Mouse (Mus musculus) intestine, embryonic 16.5 days (tissue): ENCODE results near the gene Enpp6. TPM values are rescaled to one million over a fixed set of nuclear protein-coding genes. Genes with fewer than 3 reads are reported as not detected.

Experiments
- ATAC-seq: fragments of 200-750 bp; cut with Nextera tagmentation; 2 replicates; pipeline ENCODE4 v1.8.0; 2017; ENCODE audit warnings: moderate TSS enrichment, moderate library complexity
- H3K27ac ChIP-seq: fragments of 300-500 bp; sonication (generic); 2 replicates; pipeline ENCODE4 v1.5.1; 2014; ENCODE audit warnings: mild to moderate bottlenecking, low read length
- H3K27me3 ChIP-seq: fragments of 300-500 bp; sonication (generic); replicated peaks from 2 replicates; pipeline ENCODE4 v1.6.1; 2014; ENCODE audit warnings: low read length, control low read depth, mixed read lengths; ENCODE audit not compliant: control insufficient read depth, insufficient read depth
- H3K36me3 ChIP-seq: fragments of 300-500 bp; sonication (generic); 2 replicates; pipeline ENCODE4 v1.6.1; 2014; ENCODE audit warnings: low read length, control low read depth; ENCODE audit not compliant: control insufficient read depth, insufficient read depth
- H3K4me1 ChIP-seq: fragments of 300-500 bp; sonication (generic); 2 replicates; pipeline ENCODE4 v1.6.1; 2014; ENCODE audit warnings: low read length, control low read depth, mixed read lengths; ENCODE audit not compliant: control insufficient read depth, insufficient read depth
- H3K4me2 ChIP-seq: fragments of 300-500 bp; sonication (generic); 2 replicates; pipeline ENCODE4 v1.6.1; 2014; ENCODE audit warnings: low read depth, low read length, control low read depth
- H3K4me3 ChIP-seq: fragments of 300-500 bp; sonication (generic); 2 replicates; pipeline ENCODE4 v1.5.1; 2014; ENCODE audit warnings: mild to moderate bottlenecking, low read length
- H3K9ac ChIP-seq: fragments of 300-500 bp; sonication (generic); 2 replicates; pipeline ENCODE4 v1.6.1; 2014; ENCODE audit warnings: low read depth, low read length
- H3K9me3 ChIP-seq: fragments of 300-500 bp; sonication (generic); 2 replicates; pipeline ENCODE4 v1.6.1; 2016; ENCODE audit warnings: low read length, control low read depth; ENCODE audit not compliant: control insufficient read depth
- WGBS: fragments of 180-500 bp; shearing (Covaris S2); extraction: QIAGEN DNeasy Blood & Tissue Kit; methylation state at CpG from one replicate; pipeline ENCODE4 v1.1.7; 2014; 5-methylcytosine and 5-hydroxymethylcytosine counted together
- polyA plus RNA-seq: library from polyadenylated mRNA; unstranded; fragments of >200 nt; fragmentation: Nextera tagmentation; extraction: Ambion mirVana; gene quantifications from 2 replicates; pipeline ENCODE4 v1.2.1, GENCODE M21; 2015

Gene Enpp6
- polyA plus RNA-seq, 1 experiment from 2014 or later = 0.21 TPM

GRCm38 (mm10) chr8:46962630-46963427 lies 23.9 kb upstream of the Enpp6 start:
- WGBS = 55% methylated on average over 10 of the region's 10 CpGs
- no peaks in the 10 kb centered on the region; the same call in 1 of the 2 replicates for H3K27me3 ChIP-seq
- no peak for ATAC-seq

GRCm38 (mm10) chr8:46963619-46964145 lies 23.0 kb upstream of the Enpp6 start:
- no peak overlapping the region for H3K4me2 ChIP-seq
- H3K27me3 ChIP-seq = no peaks in the 10 kb centered on the region; the same call in 1 of the 2 replicates
- WGBS = 54% methylated on average over 8 of the region's 8 CpGs
- H3K4me1 ChIP-seq = no peaks in the 10 kb centered on the region
- no peaks in the 10 kb centered on the region for H3K36me3 ChIP-seq
- ATAC-seq = no peak
- no peak overlapping the region for H3K4me3 ChIP-seq
- no peak overlapping the region for H3K27ac ChIP-seq
- no peaks in the 10 kb centered on the region for H3K9me3 ChIP-seq
- no peak overlapping the region for H3K9ac ChIP-seq

More at GRCm38 (mm10) chr8:46962630-46963427, 23.9 kb upstream of the Enpp6 start:
- no peaks in the 10 kb centered on the region for H3K9me3 ChIP-seq
- H3K36me3 ChIP-seq = no peaks in the 10 kb centered on the region
- no peak overlapping the region for H3K4me2 ChIP-seq
- H3K4me3 ChIP-seq = no peak overlapping the region
- H3K27ac ChIP-seq = no peak overlapping the region
- H3K4me1 ChIP-seq = no peaks in the 10 kb centered on the region
- H3K9ac ChIP-seq = no peak overlapping the region

- no peaks in the 10 kb centered on the region for H3K9me3 ChIP-seq
- H3K27ac ChIP-seq = no peak overlapping the region
- 66% methylated on average over 14 of the region's 14 CpGs for WGBS
- H3K36me3 ChIP-seq = no peaks in the 10 kb centered on the region
- no peak overlapping the region for H3K4me2 ChIP-seq
- H3K4me3 ChIP-seq = no peak overlapping the region
- H3K9ac ChIP-seq = no peak overlapping the region
- no peaks in the 10 kb centered on the region; the same call in 1 of the 2 replicates for H3K27me3 ChIP-seq
- no peak for ATAC-seq
- no peaks in the 10 kb centered on the region for H3K4me1 ChIP-seq
Measured at GRCm38 (mm10) chr8:46965812-46966211, 20.9 kb upstream of the Enpp6 start.

GRCm38 (mm10) chr8:46968721-46969120 lies 18.0 kb upstream of the Enpp6 start:
- Histone ChIP-seq H3K9me3 (no peaks in the 10 kb centered on the region), H3K9ac (no peak overlapping the region)
- WGBS = 92% methylated on average over 3 of the region's 3 CpGs

GRCm38 (mm10) chr8:46969386-46969785 lies 17.3 kb upstream of the Enpp6 start:
- Histone ChIP-seq H3K27ac (no peak overlapping the region), H3K9me3 (no peaks in the 10 kb centered on the region), H3K27me3 (no peaks in the 10 kb centered on the region; the same call in 1 of the 2 replicates), H3K36me3 (no peaks in the 10 kb centered on the region), H3K4me3 (no peak overlapping the region), H3K4me2 (no peak overlapping the region), H3K4me1 (no peaks in the 10 kb centered on the region), H3K9ac (no peak overlapping the region)
- no peak for ATAC-seq
- 60% methylated on average over 2 of the region's 2 CpGs for WGBS

More at GRCm38 (mm10) chr8:46968721-46969120, 18.0 kb upstream of the Enpp6 start:
- Histone ChIP-seq H3K4me1 (no peaks in the 10 kb centered on the region), H3K4me2 (no peak overlapping the region), H3K27ac (no peak overlapping the region), H3K27me3 (no peaks in the 10 kb centered on the region; the same call in 1 of the 2 replicates), H3K36me3 (no peaks in the 10 kb centered on the region), H3K4me3 (no peak overlapping the region)
- no peak for ATAC-seq

GRCm38 (mm10) chr8:46977376-46977775 lies 9.3 kb upstream of the Enpp6 start:
- H3K36me3 ChIP-seq = no peaks in the 10 kb centered on the region
- WGBS = 82% methylated on average over 4 of the region's 4 CpGs
- ATAC-seq = no peak
- no peak overlapping the region for H3K4me2 ChIP-seq
- H3K9ac ChIP-seq = no peak overlapping the region
- no peaks in the 10 kb centered on the region for H3K27me3 ChIP-seq
- no peak overlapping the region for H3K4me3 ChIP-seq
- no peaks in the 10 kb centered on the region for H3K9me3 ChIP-seq
- no peak overlapping the region for H3K27ac ChIP-seq
- no peaks in the 10 kb centered on the region for H3K4me1 ChIP-seq

- H3K9me3 ChIP-seq = no peaks in the 10 kb centered on the region
- H3K4me1 ChIP-seq = no peaks in the 10 kb centered on the region
- no peak overlapping the region for H3K27ac ChIP-seq
- no peak overlapping the region for H3K4me2 ChIP-seq
- WGBS = 68% methylated on average over 6 of the region's 6 CpGs
- no peak overlapping the region for H3K4me3 ChIP-seq
- no peaks in the 10 kb centered on the region for H3K36me3 ChIP-seq
- no peak overlapping the region for H3K9ac ChIP-seq
- no peak for ATAC-seq
- no peaks in the 10 kb centered on the region for H3K27me3 ChIP-seq
Measured at GRCm38 (mm10) chr8:46982166-46982565, 4.5 kb upstream of the Enpp6 start.

GRCm38 (mm10) chr8:46982770-46983169 lies 3.9 kb upstream of the Enpp6 start:
- no peak overlapping the region for H3K4me2 ChIP-seq
- no peaks in the 10 kb centered on the region for H3K4me1 ChIP-seq
- H3K9me3 ChIP-seq = no peaks in the 10 kb centered on the region
- 55% methylated on average over 4 of the region's 4 CpGs for WGBS
- ATAC-seq = no peak
- H3K27me3 ChIP-seq = no peaks in the 10 kb centered on the region
- H3K36me3 ChIP-seq = no peaks in the 10 kb centered on the region
- H3K27ac ChIP-seq = no peak overlapping the region
- H3K4me3 ChIP-seq = no peak overlapping the region
- H3K9ac ChIP-seq = no peak overlapping the region

GRCm38 (mm10) chr8:46984647-46985046 lies 2.0 kb upstream of the Enpp6 start:
- H3K4me1 ChIP-seq = no peaks in the 10 kb centered on the region
- no peaks in the 10 kb centered on the region for H3K27me3 ChIP-seq
- H3K36me3 ChIP-seq = no peaks in the 10 kb centered on the region
- 81% methylated on average over 11 of the region's 11 CpGs for WGBS
- H3K9ac ChIP-seq = no peak overlapping the region
- H3K4me2 ChIP-seq = no peak overlapping the region
- no peak for ATAC-seq
- no peak overlapping the region for H3K4me3 ChIP-seq
- no peak overlapping the region for H3K27ac ChIP-seq
- no peaks in the 10 kb centered on the region for H3K9me3 ChIP-seq
